Mouse (Mus musculus) ES-Bruce4 (cell line): ENCODE measurements around the gene Dlgap5.

Source experiments
- CTCF ChIP-seq: IDR thresholded peaks from one replicate; pipeline ENCODE4 v1.8.1; 2011; ENCODE audit warnings: low read depth, low read length
- EP300 ChIP-seq: IDR thresholded peaks from 2 replicates; pipeline ENCODE4 v1.6.1; 2011; ENCODE audit warnings: low read depth, low read length; ENCODE audit not compliant: insufficient read depth
- POLR2A ChIP-seq: IDR thresholded peaks from one replicate; pipeline ENCODE4 v1.8.1; 2011; ENCODE audit warnings: low read length; ENCODE audit not compliant: insufficient read depth

- TF ChIP-seq CTCF (peak; percentile 53), POLR2A (no peak), EP300 (no peak)
Measured at GRCm38 (mm10) chr14:47419723-47420276, 1.6 kb upstream of the Dlgap5 start.
